Comparison of ENCODE assay signal across 26 mouse cellular contexts in the genomic region with DNA sequence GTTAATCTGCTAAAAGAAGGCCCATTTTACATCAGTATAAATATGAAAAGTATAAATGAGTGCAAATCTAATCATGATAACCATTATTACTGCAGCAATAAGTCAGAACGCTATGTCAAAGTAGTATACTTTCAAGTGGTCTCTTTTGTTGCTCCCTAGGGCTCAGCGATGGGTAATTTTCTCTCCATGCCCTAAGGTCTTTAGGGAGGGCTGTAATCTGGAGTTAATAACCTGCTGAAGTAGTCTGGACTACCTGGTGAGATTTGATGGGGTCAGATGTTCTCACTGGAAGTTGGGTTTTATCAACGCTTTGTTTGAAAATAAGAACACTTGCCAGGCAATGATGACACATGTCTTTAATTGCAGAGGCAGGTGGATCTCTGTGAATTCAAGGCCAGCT.
"Had no signal": no experiment of that assay in that cellular context is flagged by ENCODE, and none has a peak within 500 bp of the region (broad histone marks: within the 10 kb centered on the region; RNA-seq: fewer than 3 reads in every experiment).

No protein-coding gene starts in this region.

- H3K4me3 ChIP-seq: embryonic facial prominence, embryonic 10.5 days; embryonic facial prominence, embryonic 12.5 days; embryonic facial prominence, embryonic 13.5 days; embryonic facial prominence, embryonic 15.5 days; erythroblast, embryonic 14.5 days; forebrain, embryonic 10.5 days; forebrain, embryonic 12.5 days; forebrain, embryonic 13.5 days; forebrain, embryonic 15.5 days; heart, adult 2 months had no signal

- DNase-seq: cerebellum, adult 2 months; cerebellum, adult 8-10 months; cerebellum, adult 9-10 months; cerebellum, adult 9-11 months; cerebellum, postnatal 10 days; cerebellum, postnatal 14 days; cerebellum, postnatal 25 days; cerebellum, postnatal 36 days; embryo, embryonic 11 days; forebrain, postnatal 0 days; gastrocnemius, postnatal 10 days; gastrocnemius, postnatal 14 days; gastrocnemius, postnatal 25 days; heart, adult 18-20 months; heart, adult 2 months had no signal

- H3K4me2 ChIP-seq: embryonic facial prominence, embryonic 12.5 days; embryonic facial prominence, embryonic 13.5 days; embryonic facial prominence, embryonic 15.5 days; forebrain, embryonic 12.5 days; forebrain, embryonic 13.5 days; forebrain, embryonic 15.5 days had no signal

- H3K9me3 ChIP-seq: embryonic facial prominence, embryonic 10.5 days; embryonic facial prominence, embryonic 12.5 days; embryonic facial prominence, embryonic 13.5 days; embryonic facial prominence, embryonic 15.5 days; forebrain, embryonic 10.5 days; forebrain, embryonic 12.5 days; forebrain, embryonic 13.5 days; forebrain, embryonic 15.5 days had no signal

- H3K27ac ChIP-seq: embryonic facial prominence, embryonic 10.5 days; embryonic facial prominence, embryonic 12.5 days; embryonic facial prominence, embryonic 13.5 days; embryonic facial prominence, embryonic 15.5 days; forebrain, embryonic 10.5 days; forebrain, embryonic 12.5 days; forebrain, embryonic 13.5 days; forebrain, embryonic 15.5 days; heart, adult 2 months had no signal

- H3K36me3 ChIP-seq: embryonic facial prominence, embryonic 10.5 days; embryonic facial prominence, embryonic 12.5 days; embryonic facial prominence, embryonic 13.5 days; embryonic facial prominence, embryonic 15.5 days; forebrain, embryonic 10.5 days; forebrain, embryonic 12.5 days; forebrain, embryonic 15.5 days had no signal

- H3K9ac ChIP-seq: embryonic facial prominence, embryonic 12.5 days; embryonic facial prominence, embryonic 13.5 days; embryonic facial prominence, embryonic 15.5 days; forebrain, embryonic 12.5 days; forebrain, embryonic 13.5 days; forebrain, embryonic 15.5 days; forebrain, postnatal 0 days had no signal

- H3K27me3 ChIP-seq: embryonic facial prominence, embryonic 13.5 days; embryonic facial prominence, embryonic 15.5 days; forebrain, embryonic 12.5 days; forebrain, embryonic 13.5 days; forebrain, embryonic 15.5 days had no signal

- ATAC-seq: forebrain, embryonic 13.5 days; forebrain, embryonic 14.5 days; forebrain, embryonic 15.5 days; forebrain, embryonic 16.5 days; forebrain, postnatal 0 days had no signal
